ENCODE assay signal across 24 mouse cellular contexts in the genomic region with DNA sequence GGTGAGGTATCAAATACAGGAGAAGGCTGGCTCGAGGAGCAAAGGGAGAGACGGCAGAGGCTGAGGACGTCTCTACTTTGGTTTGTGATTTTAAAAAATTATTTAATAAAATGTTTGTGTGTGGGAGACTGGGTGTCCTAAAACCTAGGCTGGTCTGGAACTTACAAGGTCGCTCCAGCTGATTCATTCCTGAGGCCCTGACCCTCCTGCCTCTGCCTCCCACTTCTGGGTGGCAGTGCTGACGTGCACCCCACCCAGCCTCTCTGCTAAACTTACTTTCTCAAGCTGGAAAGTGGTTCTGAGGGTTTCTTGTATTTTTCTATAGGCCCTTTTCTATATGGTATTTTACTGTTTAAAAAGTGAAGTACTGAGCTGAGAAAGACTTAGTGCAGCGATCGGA. TPM values are rescaled to one million over a fixed set of nuclear protein-coding genes. Genes with fewer than 3 reads are reported as not detected.
A peak's percentile ranks its signal among the peaks of the same experiment; 100 is the strongest.
DNase-seq lines count a peak whose midpoint lies in the region; ATAC-seq and TF ChIP-seq lines count a peak whose summit lies in the region.
"Had no signal": no experiment of that assay in that cellular context is flagged by ENCODE, and none has a peak within 500 bp of the region (broad histone marks: within the 10 kb centered on the region; RNA-seq: fewer than 3 reads in every experiment).

No protein-coding gene starts in this region.

- intact Hi-C loops in gastrocnemius, adult 2 months (cut with DNase I), result no loop called here
- intact Hi-C loops in left cerebral cortex, postnatal 14 days (cut with DNase I), result no loop called here

- TF ChIP-seq CTCF in gastrocnemius, adult 2 months (IDR thresholded peaks at IDR 0.05), result no peak
- TF ChIP-seq CTCF in G1E (IDR thresholded peaks at IDR 0.05; ENCODE audit: low read depth, low read length), result no peak

- peak overlapping the region; percentile 25 for H3K4me3 ChIP-seq in gastrocnemius, adult 2 months
- peak overlapping the region; percentile 38; the same call in 1 of the 2 replicates for H3K4me3 ChIP-seq in G1E (ENCODE audit: low read depth, low read length)
- peak overlapping the region; percentile 55; the same call in 1 of the 2 replicates for H3K4me3 ChIP-seq in liver, embryonic 15.5 days (replicated peaks)
- H3K4me3 ChIP-seq: forebrain, embryonic 13.5 days; heart, embryonic 13.5 days; hindbrain, embryonic 13.5 days; limb, embryonic 10.5 days; midbrain, embryonic 10.5 days had no signal

- peaks cover 55% of the 10 kb centered on the region for H3K4me1 ChIP-seq in G1E (ENCODE audit: insufficient read depth, low read depth, low read length)
- peaks cover 54% of the 10 kb centered on the region for H3K4me1 ChIP-seq in liver, embryonic 15.5 days (replicated peaks)

- peaks cover 55% of the 10 kb centered on the region for H3K36me3 ChIP-seq in G1E (replicated peaks)
- H3K36me3 ChIP-seq in liver, embryonic 15.5 days (replicated peaks), result peaks cover 16% of the 10 kb centered on the region; the same call in 1 of the 2 replicates
- H3K36me3 ChIP-seq: hindbrain, embryonic 13.5 days; midbrain, embryonic 10.5 days had no signal

- no peak for DNase-seq in gastrocnemius, adult 2 months
- DNase-seq in gastrocnemius, postnatal 10 days, result no peak
- no peak for DNase-seq in G1E (ENCODE audit: low spot score)
- peak; percentile 36 for DNase-seq in adrenal gland, postnatal 25 days
- no peak for DNase-seq in left cerebral cortex, adult 8-10 months (ENCODE audit: low spot score in 2 of 2)
- DNase-seq in left cerebral cortex, postnatal 14 days (ENCODE audit: low spot score in 2 of 2), result no peak
- DNase-seq in embryo, embryonic 11 days, result no peak
- DNase-seq: cerebellum, adult 9-11 months; kidney, adult 11 months; kidney, postnatal 4 days; layer of hippocampus, adult 9-11 months; thymus, adult 2 months; thymus, postnatal 4 days had no signal

- ATAC-seq in G1E (ENCODE audit: extremely low read depth, insufficient number of reproducible peaks, low FRiP score, poor library complexity, severe bottlenecking), result no peak
- ATAC-seq in liver, embryonic 15.5 days (ENCODE audit: insufficient read depth), result no peak
- ATAC-seq: forebrain, embryonic 13.5 days; lung, postnatal 0 days; midbrain, embryonic 16.5 days had no signal

- peaks cover 7% of the 10 kb centered on the region; the same call in 1 of the 2 replicates for H3K9me3 ChIP-seq in G1E (replicated peaks)
- H3K9me3 ChIP-seq in liver, embryonic 15.5 days (replicated peaks), result 0 out of 2 replicates have a peak, but pooled peaks cover 5% of the 10 kb centered on the region
- H3K9me3 ChIP-seq: forebrain, embryonic 13.5 days; heart, embryonic 13.5 days; hindbrain, embryonic 13.5 days; limb, embryonic 10.5 days; midbrain, embryonic 10.5 days had no signal

- peak overlapping the region; percentile 75 for H3K4me2 ChIP-seq in liver, embryonic 15.5 days
- H3K4me2 ChIP-seq: forebrain, embryonic 13.5 days; hindbrain, embryonic 13.5 days had no signal

- no peak overlapping the region for H3K27ac ChIP-seq in gastrocnemius, adult 2 months
- peak overlapping the region; percentile 33; the same call in 1 of the 2 replicates for H3K27ac ChIP-seq in liver, embryonic 15.5 days (replicated peaks)
- H3K27ac ChIP-seq: forebrain, embryonic 13.5 days; hindbrain, embryonic 13.5 days; limb, embryonic 10.5 days; macrophage; midbrain, embryonic 10.5 days; stomach, postnatal 0 days had no signal

- 78% methylated on average over 7 of the region's 7 CpGs for WGBS in liver, embryonic 15.5 days (ENCODE audit: insufficient replicate concordance)

- H3K9ac ChIP-seq in liver, embryonic 15.5 days, result no peak overlapping the region
- H3K9ac ChIP-seq: forebrain, embryonic 13.5 days; hindbrain, embryonic 13.5 days had no signal

- no peaks in the 10 kb centered on the region for H3K27me3 ChIP-seq in G1E (ENCODE audit: insufficient read depth, low read length)
- no peaks in the 10 kb centered on the region for H3K27me3 ChIP-seq in liver, embryonic 15.5 days
- H3K27me3 ChIP-seq: CH12.LX; forebrain, embryonic 13.5 days; heart, embryonic 13.5 days; hindbrain, embryonic 13.5 days had no signal

RNA-seq across cellular contexts. Expression of a gene that starts 26.0 kb away (rescaled TPM):
- total RNA-seq in gastrocnemius, adult 2 months (2021), result 10 to 100 TPM; 14.6 to 15.6 TPM
- total RNA-seq in gastrocnemius, postnatal 10 days (2021), result 10 to 100 TPM; 16.3 to 18.4 TPM
- total RNA-seq in G1E (2014; fragmentation: Nextera tagmentation), result 72.5 and 86.2 TPM in 2 replicates
- 5.5 and 7.7 TPM in 2 replicates for total RNA-seq in G1E (2017)
- 15.0 and 15.2 TPM in 2 replicates for polyA plus RNA-seq in G1E (2012)
- total RNA-seq in adrenal gland, postnatal 25 days (2021), result 60.0 and 69.8 TPM in 2 replicates
- polyA plus RNA-seq in liver, embryonic 15.5 days (2015; fragmentation: Nextera tagmentation; extraction: Ambion mirVana), result 8.0 and 8.6 TPM in 2 replicates
- total RNA-seq in left cerebral cortex, adult 8-10 months (2022), result 10 to 100 TPM in 2 of 4 experiments, 1 to 10 TPM in 2; 8.9 to 14.6 (median 11.9) TPM
- total RNA-seq in left cerebral cortex, postnatal 14 days (2021), result 10 to 100 TPM in 1 of 2 experiments, 1 to 10 TPM in 1; 7.0 to 11.4 TPM

RNA-seq across cellular contexts. Expression of a gene that starts 42.8 kb away (rescaled TPM):
- total RNA-seq in gastrocnemius, adult 2 months (2021), result 1 to 10 TPM; 7.7 to 7.8 TPM
- 10 to 100 TPM; 13.4 to 18.6 TPM for total RNA-seq in gastrocnemius, postnatal 10 days (2021)
- 24.2 and 26.8 TPM in 2 replicates for total RNA-seq in G1E (2014; fragmentation: Nextera tagmentation)
- total RNA-seq in G1E (2017), result 38.6 and 39.2 TPM in 2 replicates
- polyA plus RNA-seq in G1E (2012), result 70.0 and 86.0 TPM in 2 replicates
- total RNA-seq in adrenal gland, postnatal 25 days (2021), result 17.8 and 22.0 TPM in 2 replicates
- 48.0 and 54.5 TPM in 2 replicates for polyA plus RNA-seq in liver, embryonic 15.5 days (2015; fragmentation: Nextera tagmentation; extraction: Ambion mirVana)
- total RNA-seq in left cerebral cortex, adult 8-10 months (2022), result 10 to 100 TPM; 12.0 to 15.5 (median 14.2) TPM
- 10 to 100 TPM; 13.8 to 14.0 TPM for total RNA-seq in left cerebral cortex, postnatal 14 days (2021)
